Comparison of ENCODE assay signal across 10 mouse cellular contexts in genomic region chr19:3687676-3688171, GRCm38 (mm10). TPM values are rescaled to one million over a fixed set of nuclear protein-coding genes. Genes with fewer than 3 reads are reported as not detected.
DNase-seq lines count a peak whose midpoint lies in the region; TF ChIP-seq lines count a peak whose summit lies in the region.
"Had no signal": no experiment of that assay in that cellular context is flagged by ENCODE, and none has a peak within 500 bp of the region (broad histone marks: within the 10 kb centered on the region; RNA-seq: fewer than 3 reads in every experiment).

No protein-coding gene starts in this region.

- WGBS in heart, adult 2 months: 40% methylated on average over 5 of the region's 5 CpGs
- 22% methylated on average over 5 of the region's 5 CpGs for WGBS in liver, adult 2 months

- H3K79me2 ChIP-seq in heart, adult 2 months (replicated peaks; ENCODE audit: control insufficient read depth, insufficient read depth, low read length): peaks cover 3% of the 10 kb centered on the region; the same call in 1 of the 2 replicates
- peaks cover 23% of the 10 kb centered on the region; the same call in 1 of the 2 replicates for H3K79me2 ChIP-seq in liver, adult 2 months (ENCODE audit: control insufficient read depth, insufficient read depth, low read length)

- no peak for TF ChIP-seq EP300 in heart, adult 2 months (IDR thresholded peaks at IDR 0.05; ENCODE audit: insufficient read depth, low read depth, low read length)

- no peak for TF ChIP-seq POLR2A in heart, adult 2 months (IDR thresholded peaks at IDR 0.05; ENCODE audit: insufficient read depth, low read depth, low read length)
- TF ChIP-seq POLR2A in bone marrow macrophage, adult 2 months (IDR thresholded peaks at IDR 0.05; ENCODE audit: borderline replicate concordance, low read depth, low read length): no peak
- TF ChIP-seq POLR2A in liver, adult 2 months (IDR thresholded peaks at IDR 0.05; ENCODE audit: extremely low read depth, insufficient read depth, low read length): no peak

- H3K27me3 ChIP-seq in heart, adult 2 months (ENCODE audit: control insufficient read depth, insufficient read depth, low read length): no peaks in the 10 kb centered on the region
- H3K27me3 ChIP-seq in liver, adult 2 months (ENCODE audit: control insufficient read depth, insufficient read depth, low read length): no peaks in the 10 kb centered on the region

- TF ChIP-seq CTCF in heart, adult 2 months (IDR thresholded peaks at IDR 0.05): no peak
- TF ChIP-seq CTCF in bone marrow macrophage, adult 2 months (IDR thresholded peaks at IDR 0.05; ENCODE audit: low read depth, low read length): no peak
- no peak for TF ChIP-seq CTCF in liver, adult 2 months (IDR thresholded peaks at IDR 0.05; ENCODE audit: low read depth, low read length)

- no peaks in the 10 kb centered on the region for H3K36me3 ChIP-seq in heart, adult 2 months (ENCODE audit: control insufficient read depth, insufficient read depth, low read length)
- H3K36me3 ChIP-seq in liver, adult 2 months (ENCODE audit: control insufficient read depth, insufficient read depth, low read length): no peaks in the 10 kb centered on the region
- H3K36me3 ChIP-seq: G1E; hindbrain, embryonic 15.5 days had no signal

- no peak overlapping the region for H3K9ac ChIP-seq in heart, adult 2 months (ENCODE audit: low read depth, low read length)
- no peak overlapping the region for H3K9ac ChIP-seq in liver, adult 2 months (ENCODE audit: low read depth, low read length)
- H3K9ac ChIP-seq: hindbrain, embryonic 15.5 days had no signal

- DNase-seq in heart, adult 2 months: peak in 1 of 2 experiments; percentile 49
- DNase-seq in heart, postnatal 25 days (ENCODE audit: low spot score): no peak
- DNase-seq in heart, postnatal 4 days: peak; percentile 35
- DNase-seq in liver, adult 2 months (ENCODE audit: extremely low read depth, low read depth, low spot score): peak; percentile 69
- no peak for DNase-seq in cerebellum, adult 9-10 months
- no peak for DNase-seq in thymus, postnatal 36 days
- DNase-seq in gastrocnemius, adult 8-10 months (ENCODE audit: low spot score in 2 of 2): no peak

- peak overlapping the region; percentile 91 for H3K27ac ChIP-seq in heart, adult 2 months
- H3K27ac ChIP-seq in bone marrow macrophage, adult 2 months (ENCODE audit: insufficient read depth, low read depth, low read length): peak overlapping the region; percentile 84
- peak overlapping the region; percentile 3; the same call in 1 of the 2 replicates for H3K27ac ChIP-seq in liver, adult 2 months (replicated peaks; ENCODE audit: insufficient read depth, low read depth, low read length)
- H3K27ac ChIP-seq: hindbrain, embryonic 15.5 days had no signal

- no peak overlapping the region for H3K4me3 ChIP-seq in heart, adult 2 months
- peak overlapping the region; percentile 4; the same call in 1 of the 2 replicates for H3K4me3 ChIP-seq in bone marrow macrophage, adult 2 months (ENCODE audit: insufficient read depth, low read length)
- no peak overlapping the region for H3K4me3 ChIP-seq in liver, adult 2 months (ENCODE audit: insufficient read depth, low read depth, low read length)
- H3K4me3 ChIP-seq: hindbrain, embryonic 15.5 days had no signal

- intact Hi-C loops in heart, adult 2 months (cut with DNase I): loop anchor here (2.0 kb wide), 2 partner anchors 27 to 63 kb away; no protein-coding TSS in a partner anchor
- intact Hi-C loops in heart, postnatal 25 days (cut with DNase I): no loop called here

- peaks cover 13% of the 10 kb centered on the region for H3K4me1 ChIP-seq in heart, adult 2 months (ENCODE audit: control insufficient read depth, insufficient read depth, low read length)
- peaks cover 36% of the 10 kb centered on the region for H3K4me1 ChIP-seq in bone marrow macrophage, adult 2 months (ENCODE audit: control insufficient read depth, insufficient read depth, low read length)
- H3K4me1 ChIP-seq in liver, adult 2 months (ENCODE audit: control insufficient read depth, insufficient read depth, low read length): peaks cover 31% of the 10 kb centered on the region

RNA-seq across cellular contexts. Expression of gene Lrp5, which starts 1.4 kb away (rescaled TPM):
- total RNA-seq in heart, adult 2 months (2021): 10 to 100 TPM; 52.2 to 56.5 TPM
- polyA plus RNA-seq in heart, adult 2 months (2012; rRNA removed): 35.0 and 36.3 TPM in 2 replicates
- 10 to 100 TPM; 49.8 to 52.1 TPM for total RNA-seq in heart, postnatal 25 days (2021)
- 17.0 and 24.2 TPM in 2 replicates for polyA plus RNA-seq in bone marrow macrophage, adult 2 months (2012; ENCODE audit: insufficient read depth, insufficient read length, missing spikeins)
- total RNA-seq in heart, postnatal 4 days (2021): 10 to 100 TPM; 43.1 to 46.0 TPM
- 14.1 and 23.2 TPM in 2 replicates for total RNA-seq in liver, adult 2 months (2014; rRNA removed)
- 32.6 and 42.4 TPM in 2 replicates for polyA plus RNA-seq in liver, adult 2 months (2012; rRNA removed)
- total RNA-seq in gastrocnemius, adult 8-10 months (2022): 10 to 100 TPM; 18.5 to 23.0 (median 19.6) TPM

RNA-seq across cellular contexts. Expression of gene 1810055G02Rik, which starts 20.4 kb away (rescaled TPM):
- 1 to 10 TPM; 8.1 to 8.3 TPM for total RNA-seq in heart, adult 2 months (2021)
- 17.9 and 23.3 TPM in 2 replicates for polyA plus RNA-seq in heart, adult 2 months (2012; rRNA removed)
- total RNA-seq in heart, postnatal 25 days (2021): 1 to 10 TPM; 7.9 to 8.3 TPM
- 5.6 and 7.2 TPM in 2 replicates for polyA plus RNA-seq in bone marrow macrophage, adult 2 months (2012; ENCODE audit: insufficient read depth, insufficient read length, missing spikeins)
- total RNA-seq in heart, postnatal 4 days (2021): 10 to 100 TPM; 17.5 to 18.3 TPM
- 10.6 and 20.1 TPM in 2 replicates for total RNA-seq in liver, adult 2 months (2014; rRNA removed)
- 18.4 and 26.9 TPM in 2 replicates for polyA plus RNA-seq in liver, adult 2 months (2012; rRNA removed)
- 1 to 10 TPM; 6.4 to 9.8 (median 7.9) TPM for total RNA-seq in gastrocnemius, adult 8-10 months (2022)

Comparison
In these comparisons a context has a peak if more than half of its experiments do, and no peak if none do; other contexts are left out.
1. DNase-seq: peak in heart, postnatal 4 days (single experiment) and liver, adult 2 months (single experiment); none in heart, postnatal 25 days (single experiment), cerebellum, adult 9-10 months (single experiment), thymus, postnatal 36 days (0 of 2) and gastrocnemius, adult 8-10 months (0 of 2).
2. H3K27ac ChIP-seq: peak in every context shown above with its lines; median percentile 91 in heart, adult 2 months; 84 in bone marrow macrophage, adult 2 months; 3 in liver, adult 2 months.